Mouse (Mus musculus): ENCODE measurements around the gene Rapgef4. TPM values are rescaled to one million over a fixed set of nuclear protein-coding genes. Genes with fewer than 3 reads are reported as not detected.

Gene Rapgef4
- polyA plus RNA-seq, 1 experiment: 11.3 TPM

DNA sequence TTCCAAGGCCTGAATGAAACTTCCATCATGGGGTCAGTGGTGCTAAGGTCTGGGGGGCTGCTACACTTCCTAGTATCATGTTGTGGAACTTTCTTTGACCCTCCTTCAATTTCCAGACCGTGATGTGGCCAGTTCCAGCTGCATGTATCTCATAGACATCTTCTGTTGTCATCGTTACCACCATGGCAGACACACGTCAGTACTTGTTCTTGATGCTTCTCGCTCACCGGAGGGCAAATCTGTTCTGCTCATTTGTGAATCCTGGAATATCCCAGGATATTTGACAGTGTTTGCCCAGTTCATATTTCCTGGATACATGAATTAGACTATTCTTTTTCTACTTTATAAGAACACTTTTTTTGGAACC is 39.3 kb upstream of the Rapgef4 start:
- TF ChIP-seq CTCF (IDR thresholded peaks at IDR 0.05; ENCODE audit: extremely low read depth, insufficient read depth, insufficient read length, insufficient replicate concordance): no peak
- TF ChIP-seq POLR2A (IDR thresholded peaks at IDR 0.05; ENCODE audit: low read depth, low read length): no peak
- WGBS: 68% methylated on average over 5 of the region's 5 CpGs
- Histone ChIP-seq H3K27ac (ENCODE audit: insufficient read depth, low read length) (peak overlapping the region; percentile 38; the same call in 1 of the 2 replicates), H3K4me3 (ENCODE audit: extremely low read depth, insufficient read depth, insufficient read length) (no peak overlapping the region), H3K36me3 (ENCODE audit: control insufficient read depth, insufficient read depth, low read length) (no peaks in the 10 kb centered on the region), H3K4me1 (ENCODE audit: control insufficient read depth, insufficient read depth, insufficient read length) (peaks cover 3% of the 10 kb centered on the region; the same call in 1 of the 2 replicates), H3K27me3 (ENCODE audit: control insufficient read depth, insufficient read depth, low read length) (no peaks in the 10 kb centered on the region)
- no peak for DNase-seq (ENCODE audit: low read depth in 1 of 2, low spot score in 2 of 2)

DNA sequence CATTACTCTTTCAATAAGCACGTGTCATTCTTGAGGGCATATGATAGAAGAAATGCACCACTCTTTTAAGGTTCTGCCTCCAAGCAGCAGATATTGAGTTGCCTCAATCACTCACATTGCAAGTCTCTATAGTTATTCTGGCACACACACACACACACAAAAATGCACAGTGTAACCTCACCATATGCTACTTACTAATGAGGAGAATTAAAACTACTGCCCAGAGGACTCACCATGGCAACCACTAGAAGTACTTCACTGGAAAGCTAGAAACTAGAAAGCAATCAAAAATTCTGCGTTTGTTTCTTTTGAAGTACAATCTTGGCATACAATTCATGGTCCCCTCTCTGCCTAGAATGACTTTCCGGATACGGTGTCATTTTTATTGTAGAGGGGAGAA is 29.8 kb upstream of the Rapgef4 start:
- WGBS: 88% methylated on average over 4 of the region's 4 CpGs
- no peak for DNase-seq (ENCODE audit: low read depth in 1 of 2, low spot score in 2 of 2)
- no peaks in the 10 kb centered on the region for H3K36me3 ChIP-seq (ENCODE audit: control insufficient read depth, insufficient read depth, low read length)
- no peak for TF ChIP-seq CTCF (IDR thresholded peaks at IDR 0.05; ENCODE audit: extremely low read depth, insufficient read depth, insufficient read length, insufficient replicate concordance)
- no peak for TF ChIP-seq POLR2A (IDR thresholded peaks at IDR 0.05; ENCODE audit: low read depth, low read length)
- no peaks in the 10 kb centered on the region for H3K27me3 ChIP-seq (ENCODE audit: control insufficient read depth, insufficient read depth, low read length)
- H3K27ac ChIP-seq (ENCODE audit: insufficient read depth, low read length): no peak overlapping the region
- H3K4me3 ChIP-seq (ENCODE audit: extremely low read depth, insufficient read depth, insufficient read length): no peak overlapping the region
- H3K4me1 ChIP-seq (ENCODE audit: control insufficient read depth, insufficient read depth, insufficient read length): no peaks in the 10 kb centered on the region

DNA sequence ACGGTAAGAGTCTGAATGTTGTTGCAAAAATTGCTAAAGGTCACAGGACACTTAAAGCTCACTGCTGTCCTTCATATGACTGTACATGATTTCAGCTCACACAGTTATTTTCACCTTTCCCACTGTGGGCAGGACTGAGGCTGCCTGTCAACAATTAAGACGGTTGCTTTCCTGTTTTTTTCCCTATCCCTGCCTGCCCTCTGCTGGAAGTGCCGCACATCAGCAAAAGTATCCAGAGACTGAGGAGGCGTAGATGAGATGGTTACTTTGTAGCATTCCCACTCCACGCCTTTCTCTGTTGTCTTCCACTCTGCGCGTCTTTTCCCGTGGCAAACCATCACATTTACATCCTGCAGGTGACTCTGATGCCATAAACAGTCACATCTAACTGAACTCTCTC is 25.4 kb upstream of the Rapgef4 start:
- H3K36me3 ChIP-seq (ENCODE audit: control insufficient read depth, insufficient read depth, low read length): no peaks in the 10 kb centered on the region
- H3K4me1 ChIP-seq (ENCODE audit: control insufficient read depth, insufficient read depth, insufficient read length): no peaks in the 10 kb centered on the region
- no peaks in the 10 kb centered on the region for H3K27me3 ChIP-seq (ENCODE audit: control insufficient read depth, insufficient read depth, low read length)
- H3K4me3 ChIP-seq (ENCODE audit: extremely low read depth, insufficient read depth, insufficient read length): no peak overlapping the region
- H3K27ac ChIP-seq (ENCODE audit: insufficient read depth, low read length): no peak overlapping the region
- DNase-seq (ENCODE audit: low read depth in 1 of 2, low spot score in 2 of 2): peak in 1 of 2 experiments; percentile 6
- WGBS: 42% methylated on average over 8 of the region's 8 CpGs
- TF ChIP-seq POLR2A (IDR thresholded peaks at IDR 0.05; ENCODE audit: low read depth, low read length) (no peak), CTCF (IDR thresholded peaks at IDR 0.05; ENCODE audit: extremely low read depth, insufficient read depth, insufficient read length, insufficient replicate concordance) (peak; percentile 51; the same call in 1 of the 2 replicates)

DNA sequence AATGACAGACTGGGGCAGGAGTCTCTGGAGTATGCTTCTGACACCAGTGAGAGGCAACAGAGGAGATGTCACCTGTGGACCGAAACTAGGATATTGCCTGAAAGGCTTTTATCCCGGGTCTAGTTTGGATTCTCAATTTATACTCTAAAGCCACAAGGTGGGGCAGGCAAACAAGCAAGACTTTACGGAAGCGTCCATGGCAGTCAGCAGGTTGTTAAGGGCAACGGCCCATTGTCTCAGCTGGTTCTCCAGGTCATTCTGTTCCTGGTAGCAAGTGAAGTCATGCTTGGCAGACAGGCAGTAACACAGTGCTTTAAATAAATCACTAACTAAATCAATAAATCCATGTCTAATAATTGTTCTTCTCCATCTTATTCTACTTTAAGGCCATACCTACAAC is 24.6 kb upstream of the Rapgef4 start:
- DNase-seq (ENCODE audit: low read depth in 1 of 2, low spot score in 2 of 2): no peak
- H3K36me3 ChIP-seq (ENCODE audit: control insufficient read depth, insufficient read depth, low read length): no peaks in the 10 kb centered on the region
- WGBS: 73% methylated on average over 5 of the region's 5 CpGs
- H3K27ac ChIP-seq (ENCODE audit: insufficient read depth, low read length): no peak overlapping the region
- TF ChIP-seq POLR2A (IDR thresholded peaks at IDR 0.05; ENCODE audit: low read depth, low read length) (no peak), CTCF (IDR thresholded peaks at IDR 0.05; ENCODE audit: extremely low read depth, insufficient read depth, insufficient read length, insufficient replicate concordance) (no peak)
- no peak overlapping the region for H3K4me3 ChIP-seq (ENCODE audit: extremely low read depth, insufficient read depth, insufficient read length)
- no peaks in the 10 kb centered on the region for H3K4me1 ChIP-seq (ENCODE audit: control insufficient read depth, insufficient read depth, insufficient read length)
- H3K27me3 ChIP-seq (ENCODE audit: control insufficient read depth, insufficient read depth, low read length): no peaks in the 10 kb centered on the region

DNA sequence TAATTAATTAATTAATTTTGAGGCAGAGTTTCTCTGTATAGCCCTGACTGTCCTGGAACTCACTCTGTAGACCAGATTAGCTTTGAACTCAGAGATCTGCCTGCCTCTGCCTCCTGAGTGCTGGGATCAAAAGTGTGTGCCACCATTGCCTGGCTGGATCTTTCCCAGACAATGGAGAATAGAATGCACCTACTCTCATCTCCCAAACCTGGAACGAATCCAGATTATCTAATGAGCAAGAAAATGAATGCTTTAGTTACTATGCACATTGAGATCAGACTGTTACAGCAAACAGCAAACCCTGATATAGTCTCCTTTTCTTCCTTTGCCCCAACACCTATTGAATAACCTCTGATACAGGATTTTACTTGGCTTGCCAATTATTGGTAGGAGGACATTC is 23.1 kb upstream of the Rapgef4 start:
- no peaks in the 10 kb centered on the region for H3K27me3 ChIP-seq (ENCODE audit: control insufficient read depth, insufficient read depth, low read length)

DNA sequence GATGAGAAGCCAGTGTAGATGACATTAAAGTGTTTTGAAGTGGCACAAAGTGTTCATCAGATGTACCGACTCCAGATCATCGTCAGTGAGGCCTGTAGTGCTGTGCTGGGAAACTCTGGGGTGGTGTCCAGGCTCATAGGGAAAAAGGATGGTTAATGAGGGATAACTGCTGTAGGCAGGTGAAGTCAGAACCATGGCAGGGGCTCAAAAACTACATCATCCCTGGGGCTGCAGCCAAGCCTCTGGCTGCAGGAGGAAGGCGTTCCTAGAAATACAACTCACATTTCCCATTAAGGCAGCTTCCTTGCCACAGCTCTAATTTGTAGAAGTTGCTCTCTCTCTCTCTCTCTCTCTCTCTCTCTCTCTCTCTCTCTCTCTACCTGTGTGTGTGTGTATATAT is 22.6 kb upstream of the Rapgef4 start:
- WGBS: 88% methylated on average over 3 of the region's 3 CpGs
- Histone ChIP-seq H3K27ac (ENCODE audit: insufficient read depth, low read length) (no peak overlapping the region), H3K27me3 (ENCODE audit: control insufficient read depth, insufficient read depth, low read length) (no peaks in the 10 kb centered on the region), H3K4me3 (ENCODE audit: extremely low read depth, insufficient read depth, insufficient read length) (no peak overlapping the region), H3K4me1 (ENCODE audit: control insufficient read depth, insufficient read depth, insufficient read length) (no peaks in the 10 kb centered on the region), H3K36me3 (ENCODE audit: control insufficient read depth, insufficient read depth, low read length) (no peaks in the 10 kb centered on the region)
- no peak for DNase-seq (ENCODE audit: low read depth in 1 of 2, low spot score in 2 of 2)
- TF ChIP-seq POLR2A (IDR thresholded peaks at IDR 0.05; ENCODE audit: low read depth, low read length) (no peak), CTCF (IDR thresholded peaks at IDR 0.05; ENCODE audit: extremely low read depth, insufficient read depth, insufficient read length, insufficient replicate concordance) (no peak)

More for the DNA sequence above, 23.1 kb upstream of the Rapgef4 start:
- Histone ChIP-seq H3K4me3 (ENCODE audit: extremely low read depth, insufficient read depth, insufficient read length) (no peak overlapping the region), H3K4me1 (ENCODE audit: control insufficient read depth, insufficient read depth, insufficient read length) (no peaks in the 10 kb centered on the region), H3K27ac (ENCODE audit: insufficient read depth, low read length) (no peak overlapping the region), H3K36me3 (ENCODE audit: control insufficient read depth, insufficient read depth, low read length) (no peaks in the 10 kb centered on the region)
- no peak for TF ChIP-seq CTCF (IDR thresholded peaks at IDR 0.05; ENCODE audit: extremely low read depth, insufficient read depth, insufficient read length, insufficient replicate concordance)
- TF ChIP-seq POLR2A (IDR thresholded peaks at IDR 0.05; ENCODE audit: low read depth, low read length): no peak
- DNase-seq (ENCODE audit: low read depth in 1 of 2, low spot score in 2 of 2): no peak
- WGBS: 85% methylated on average over 1 of the region's 1 CpGs

DNA sequence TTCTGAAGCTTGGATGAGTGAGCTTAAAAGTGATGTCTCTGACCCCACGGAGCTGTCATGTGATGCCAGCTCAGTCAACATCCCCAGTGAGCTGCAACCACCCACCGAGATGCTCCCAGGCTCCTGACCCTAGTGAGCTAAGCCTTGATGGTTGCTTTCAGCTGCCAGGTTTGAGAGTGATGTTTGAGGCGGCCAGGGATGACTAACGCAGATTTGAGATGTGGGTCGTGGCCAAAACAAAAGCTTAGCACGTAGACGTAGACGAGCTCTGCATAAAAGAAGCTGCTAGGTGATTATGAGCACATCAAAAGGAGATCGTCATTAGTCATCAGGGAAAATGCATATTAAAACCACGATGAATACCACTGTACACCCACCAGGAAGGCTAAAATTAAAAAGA is 16.8 kb upstream of the Rapgef4 start:
- WGBS: 79% methylated on average over 10 of the region's 10 CpGs
- H3K27me3 ChIP-seq (ENCODE audit: control insufficient read depth, insufficient read depth, low read length): no peaks in the 10 kb centered on the region
- no peak overlapping the region for H3K27ac ChIP-seq (ENCODE audit: insufficient read depth, low read length)
- H3K36me3 ChIP-seq (ENCODE audit: control insufficient read depth, insufficient read depth, low read length): no peaks in the 10 kb centered on the region
- no peaks in the 10 kb centered on the region for H3K4me1 ChIP-seq (ENCODE audit: control insufficient read depth, insufficient read depth, insufficient read length)
- DNase-seq (ENCODE audit: low read depth in 1 of 2, low spot score in 2 of 2): no peak
- TF ChIP-seq CTCF (IDR thresholded peaks at IDR 0.05; ENCODE audit: extremely low read depth, insufficient read depth, insufficient read length, insufficient replicate concordance) (no peak), POLR2A (IDR thresholded peaks at IDR 0.05; ENCODE audit: low read depth, low read length) (no peak)
- no peak overlapping the region for H3K4me3 ChIP-seq (ENCODE audit: extremely low read depth, insufficient read depth, insufficient read length)

Data from spleen, adult 2 months (tissue).